Mouse (Mus musculus): ENCODE results near the gene Ltbp4.

DNA sequence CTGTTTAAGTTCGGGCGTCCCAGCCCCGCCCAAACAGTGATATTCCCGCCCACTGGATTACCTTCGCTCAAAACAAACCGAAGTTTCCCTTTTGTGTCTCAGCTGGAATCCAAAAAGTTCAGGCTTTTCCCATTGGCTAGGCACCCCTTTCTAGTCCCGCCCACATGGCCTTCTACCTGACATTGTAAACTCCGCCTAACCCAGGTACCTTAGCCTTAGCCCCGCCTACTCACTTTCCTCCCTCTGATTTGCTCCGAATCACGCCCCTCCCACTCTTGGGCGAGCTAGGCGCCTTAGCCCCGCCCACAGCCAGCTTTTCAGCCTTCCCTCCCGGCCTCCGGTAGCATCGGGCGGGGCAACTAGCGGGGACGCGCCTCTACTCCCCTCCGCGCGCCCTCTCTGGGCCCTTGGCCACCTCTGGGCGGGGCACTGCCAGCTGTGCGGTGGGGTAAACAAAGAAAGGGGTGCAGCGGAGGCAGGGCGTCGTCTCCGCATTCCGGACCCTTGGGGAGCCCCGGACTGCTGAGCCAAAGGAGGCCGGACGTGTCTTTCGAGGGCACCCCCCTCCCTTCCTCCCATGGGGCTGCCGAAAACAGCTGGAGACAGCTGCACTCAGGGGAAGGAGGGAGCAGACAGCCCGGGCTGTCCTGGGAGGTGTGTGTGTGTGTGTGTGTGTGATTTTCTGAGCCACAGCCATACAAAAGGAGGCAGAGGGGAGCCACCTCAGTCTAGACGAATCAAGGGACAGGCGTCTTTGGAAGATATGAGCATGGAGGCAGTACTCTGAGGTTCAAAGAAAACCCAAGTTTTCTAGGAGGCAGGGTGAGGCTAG, 6.6 kb downstream of the Ltbp4 start:
- TF ChIP-seq POLR2A (IDR thresholded peaks at IDR 0.05; ENCODE audit: borderline replicate concordance, extremely low read depth, insufficient read depth, insufficient read length, poor library complexity, severe bottlenecking) (no peak), CTCF (IDR thresholded peaks at IDR 0.05; ENCODE audit: borderline replicate concordance, extremely low read depth, insufficient read depth, insufficient read length) (no peak)

Data from brain, embryonic 14.5 days (tissue).